Mouse (Mus musculus) left cerebral cortex, postnatal 36 days (tissue): ENCODE results near the gene Mdm2. TPM values are rescaled to one million over a fixed set of nuclear protein-coding genes. Genes with fewer than 3 reads are reported as not detected.
"Not testable (repeated sequence)": the region's sequence is repeated elsewhere in the genome, so short reads cannot be mapped to it uniquely, and the experiment has no call there.

Experiments used
- DNase-seq, 2 experiments: peaks; one replicate each; pipeline ENCODE4 v3.0.0; 2021 to 2022; ENCODE audit warnings: low spot score in 2 of 2, mixed read lengths in 1 of 2
- intact Hi-C: fragments of 180-260 bp; cut with DNase I; formaldehyde crosslinking; loops from one replicate; pipeline ENCODE4 v1.15.1; 2025
- total RNA-seq, 2 experiments: library from RNA; stranded (reverse); gene quantifications; 2 replicates each; pipeline ENCODE4 v1.2.3; 2021

The Mdm2 gene
- total RNA-seq, 2 experiments from 2014 or later = 47.0 to 66.1 TPM

- DNase-seq, intact Hi-C loops: not testable (repeated sequence)
Measured at GRCm38 (mm10) chr10:117735396-117735795, 24.8 kb upstream of the Mdm2 start.

- DNase-seq, intact Hi-C loops: not testable (repeated sequence)
Measured at GRCm38 (mm10) chr10:117734104-117734852, 23.7 kb upstream of the Mdm2 start.

- DNase-seq, intact Hi-C loops: not testable (repeated sequence)
Measured at GRCm38 (mm10) chr10:117733626-117734025, 23.1 kb upstream of the Mdm2 start.

GRCm38 (mm10) chr10:117732962-117733592 lies 22.5 kb upstream of the Mdm2 start:
- intact Hi-C loops = no loop called here
- DNase-seq = no peak

- intact Hi-C loops = no loop called here
- no peak for DNase-seq
Measured at GRCm38 (mm10) chr10:117732184-117732583, 21.6 kb upstream of the Mdm2 start.

GRCm38 (mm10) chr10:117731244-117732101 lies 20.9 kb upstream of the Mdm2 start:
- intact Hi-C loops = no loop called here

GRCm38 (mm10) chr10:117730637-117731203 lies 20.2 kb upstream of the Mdm2 start:
- intact Hi-C loops = no loop called here

More at GRCm38 (mm10) chr10:117731244-117732101, 20.9 kb upstream of the Mdm2 start:
- DNase-seq = peak in 1 of 2 experiments; percentile 27

GRCm38 (mm10) chr10:117730140-117730539 lies 19.6 kb upstream of the Mdm2 start:
- intact Hi-C loops = no loop called here
- DNase-seq = no peak

More at GRCm38 (mm10) chr10:117730637-117731203, 20.2 kb upstream of the Mdm2 start:
- no peak for DNase-seq

- DNase-seq = no peak
- intact Hi-C loops = no loop called here
Measured at GRCm38 (mm10) chr10:117729139-117729814, 18.7 kb upstream of the Mdm2 start.

GRCm38 (mm10) chr10:117728574-117728973 lies 18.0 kb upstream of the Mdm2 start:
- no peak for DNase-seq
- intact Hi-C loops = no loop called here

- DNase-seq = no peak
- intact Hi-C loops = no loop called here
Measured at GRCm38 (mm10) chr10:117727518-117728110, 17.1 kb upstream of the Mdm2 start.

- intact Hi-C loops = no loop called here
- DNase-seq = no peak
Measured at GRCm38 (mm10) chr10:117726888-117727385, 16.4 kb upstream of the Mdm2 start.

- intact Hi-C loops = no loop called here
- no peak for DNase-seq
Measured at GRCm38 (mm10) chr10:117726350-117726749, 15.8 kb upstream of the Mdm2 start.

GRCm38 (mm10) chr10:117725671-117726070 lies 15.1 kb upstream of the Mdm2 start:
- intact Hi-C loops = no loop called here
- no peak for DNase-seq

- no peak for DNase-seq
- intact Hi-C loops = no loop called here
Measured at GRCm38 (mm10) chr10:117724804-117725361, 14.3 kb upstream of the Mdm2 start.

- DNase-seq = no peak
- intact Hi-C loops = no loop called here
Measured at GRCm38 (mm10) chr10:117724136-117724718, 13.7 kb upstream of the Mdm2 start.

GRCm38 (mm10) chr10:117718161-117719119 lies 7.9 kb upstream of the Mdm2 start:
- peak; percentile 22 to 33 for DNase-seq
- intact Hi-C loops = no loop called here
